Mouse (Mus musculus): Measurements from ENCODE around the gene Dapk3.
A peak's percentile ranks its signal among the peaks of the same experiment; 100 is the strongest.
"Not testable (repeated sequence)": the region's sequence is repeated elsewhere in the genome, so short reads cannot be mapped to it uniquely, and the experiment has no call there.

Gene Dapk3

DNA sequence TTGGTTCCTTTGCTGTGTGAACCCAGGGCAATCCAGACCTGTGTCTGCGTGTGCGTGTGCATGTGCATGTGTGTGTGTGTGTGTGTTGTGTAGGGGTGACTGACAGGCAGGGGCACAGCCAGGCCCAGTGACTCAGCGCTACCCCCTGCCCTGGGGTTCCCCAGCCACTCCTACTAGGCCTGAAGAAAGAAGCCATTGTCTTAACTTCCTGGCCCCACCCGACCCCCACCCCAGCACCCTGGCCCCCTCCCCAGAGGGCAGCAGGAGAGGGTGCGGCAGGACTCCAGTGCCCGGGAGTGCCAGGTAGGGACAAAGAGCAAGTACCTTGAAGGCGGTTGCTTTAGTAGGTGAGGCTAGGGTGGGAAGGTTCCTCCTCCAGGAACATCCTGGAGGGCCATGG is 37.0 kb upstream of the Dapk3 start:
- DNase-seq (ENCODE audit: low spot score), result no peak

DNA sequence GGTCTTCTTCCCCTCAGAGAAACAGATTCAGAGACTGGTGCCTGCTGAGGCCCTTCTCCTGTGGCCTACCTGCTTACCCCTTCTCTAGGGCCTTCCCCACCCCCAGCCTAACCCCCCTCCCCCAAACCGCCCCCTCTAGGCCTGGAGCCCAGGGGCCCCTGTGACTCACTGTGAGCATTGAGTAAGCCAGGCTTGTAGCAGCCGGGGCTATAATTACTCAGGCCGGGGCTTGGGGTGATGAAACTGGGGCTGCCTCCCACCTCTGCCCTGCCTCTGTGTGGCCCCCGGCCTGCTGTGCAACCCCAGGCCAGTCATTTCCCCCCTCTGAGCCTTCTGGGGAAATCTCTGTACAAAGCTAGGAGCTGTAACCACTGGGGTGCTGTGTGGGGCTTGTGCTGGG is 36.5 kb upstream of the Dapk3 start:
- no peak for DNase-seq (ENCODE audit: low spot score)

DNA sequence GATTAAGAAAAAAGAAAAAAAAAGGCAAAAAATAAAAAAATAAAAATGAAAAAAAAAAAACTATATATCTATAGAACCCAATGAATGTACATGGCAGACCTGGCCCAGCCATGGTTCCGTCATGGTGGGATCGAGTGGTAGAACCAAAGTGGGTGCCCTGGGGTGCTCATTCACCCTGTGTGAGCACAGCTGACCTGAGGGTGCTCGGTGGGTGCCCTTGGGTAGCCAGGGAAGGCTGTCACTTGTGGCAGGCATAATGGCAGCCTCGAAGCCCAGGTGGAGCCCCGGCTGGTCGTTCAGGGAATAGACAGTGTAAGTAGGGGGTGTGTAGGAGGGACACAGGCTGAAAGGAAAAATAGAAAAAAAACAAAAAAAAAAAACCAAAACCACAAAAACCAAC is 31.5 kb upstream of the Dapk3 start:
- DNase-seq (ENCODE audit: low spot score), result no peak

DNA sequence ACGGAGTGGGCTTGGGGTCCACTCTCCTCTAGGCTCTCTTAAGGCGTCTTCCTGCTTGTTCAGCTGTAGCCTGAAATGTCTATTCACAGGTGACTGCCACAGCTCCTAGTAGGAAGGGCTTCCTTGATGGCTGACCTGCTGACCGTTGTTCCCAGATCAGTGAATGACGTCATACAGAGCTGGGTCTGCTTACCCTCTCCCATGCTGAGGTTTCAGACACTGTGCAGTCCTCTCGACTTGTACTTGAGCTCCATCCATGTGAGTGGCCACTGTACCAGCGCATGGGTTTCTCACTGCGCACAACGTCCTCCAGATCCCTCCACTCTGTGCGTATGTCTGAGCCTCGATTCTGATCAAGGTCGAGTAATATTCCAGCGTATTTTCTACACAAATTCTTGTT is 30.2 kb upstream of the Dapk3 start:
- no peak for DNase-seq (ENCODE audit: low spot score)

DNA sequence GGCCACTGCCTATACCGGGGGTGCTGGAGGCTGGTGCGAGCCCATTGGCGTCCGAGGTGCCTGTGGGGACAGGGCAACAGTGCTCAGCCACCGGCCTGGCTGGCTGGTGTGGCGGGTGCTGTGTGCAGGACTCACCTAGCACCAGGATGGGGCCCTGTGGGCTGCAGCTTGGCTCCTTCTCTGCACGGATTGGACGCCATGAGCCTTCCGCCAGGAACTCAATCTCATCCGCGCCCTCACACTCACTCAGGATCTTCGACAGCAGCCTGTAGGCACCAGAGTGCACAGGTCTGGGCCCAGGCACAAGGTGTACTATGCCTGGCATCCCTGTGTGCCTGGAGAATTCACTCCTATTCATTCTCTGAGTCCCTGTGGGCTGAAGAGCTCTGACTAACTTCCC is 28.5 kb upstream of the Dapk3 start:
- no peak for DNase-seq (ENCODE audit: low spot score)

DNA sequence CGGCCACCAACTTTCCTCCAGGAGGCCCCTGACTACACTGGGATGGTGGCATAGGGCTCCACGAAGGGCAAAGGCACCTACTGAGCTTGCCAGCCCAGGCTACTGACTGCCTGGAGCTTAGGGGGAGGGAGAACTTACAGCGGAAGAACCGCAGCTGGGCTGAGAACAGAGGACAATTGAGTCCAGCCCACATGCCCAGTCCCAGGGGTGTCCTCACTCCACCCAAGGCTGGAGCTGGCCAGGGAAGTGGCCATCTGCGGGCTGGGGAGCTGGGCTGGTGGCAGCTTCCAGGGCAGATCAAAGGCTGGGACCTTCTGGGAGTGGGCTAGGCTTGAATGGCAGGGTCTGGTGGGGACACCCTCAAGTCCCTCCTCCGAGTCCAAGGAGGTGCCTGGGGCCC is 28.1 kb upstream of the Dapk3 start:
- no peak for DNase-seq (ENCODE audit: low spot score)

DNA sequence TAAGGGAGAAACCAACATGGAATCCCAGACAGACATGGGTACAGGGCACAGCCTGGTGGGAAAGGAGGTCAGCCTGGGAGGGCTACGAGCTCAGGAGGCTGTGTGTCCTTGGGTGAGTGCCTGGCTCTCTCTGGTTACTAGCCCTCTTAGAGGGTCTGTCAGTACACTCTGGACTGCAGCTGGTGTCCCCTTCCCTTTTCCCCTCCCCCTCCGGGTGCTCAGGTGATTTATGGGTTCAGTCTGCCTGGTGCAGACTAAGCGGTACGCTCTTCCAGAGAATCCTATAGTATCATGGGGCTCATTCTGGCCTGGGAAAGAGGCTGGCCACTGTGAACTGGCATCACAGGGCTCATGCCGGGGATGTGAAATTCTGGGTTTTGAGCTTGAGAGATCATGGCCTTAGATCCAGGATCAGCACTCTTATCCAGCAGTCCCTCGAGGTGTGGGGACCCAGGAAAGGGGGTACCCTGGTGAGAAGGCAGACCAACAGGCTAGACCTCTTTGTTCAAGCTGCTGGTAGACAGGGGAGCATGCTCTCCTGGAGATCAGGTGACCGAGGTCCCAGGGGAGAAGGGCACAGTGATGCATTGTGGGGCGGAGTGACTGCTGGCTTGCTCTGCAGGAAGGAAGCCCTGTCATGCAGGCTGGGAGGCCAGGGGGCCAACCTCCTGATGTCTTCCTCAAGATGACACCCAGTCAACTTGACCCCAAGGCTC is 21.0 kb upstream of the Dapk3 start:
- DNase-seq (ENCODE audit: low spot score), result no peak

DNA sequence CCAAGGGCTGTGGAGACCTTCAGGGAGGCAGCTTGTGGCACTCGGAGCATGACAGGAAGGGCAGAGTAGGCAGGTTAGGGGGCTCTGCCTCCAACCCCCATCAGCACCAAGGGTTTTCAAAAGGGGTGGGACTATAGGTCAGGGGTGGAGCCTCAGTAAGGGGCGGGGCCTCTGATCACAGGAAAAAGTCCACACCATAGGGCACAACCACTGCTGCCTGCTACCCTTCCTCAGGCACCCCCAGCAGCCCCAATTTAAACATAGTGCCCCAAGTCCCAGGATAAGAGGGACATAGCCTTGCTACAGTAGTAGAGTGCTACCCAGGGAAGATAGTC is 20.5 kb upstream of the Dapk3 start:
- DNase-seq (ENCODE audit: low spot score), result no peak

DNA sequence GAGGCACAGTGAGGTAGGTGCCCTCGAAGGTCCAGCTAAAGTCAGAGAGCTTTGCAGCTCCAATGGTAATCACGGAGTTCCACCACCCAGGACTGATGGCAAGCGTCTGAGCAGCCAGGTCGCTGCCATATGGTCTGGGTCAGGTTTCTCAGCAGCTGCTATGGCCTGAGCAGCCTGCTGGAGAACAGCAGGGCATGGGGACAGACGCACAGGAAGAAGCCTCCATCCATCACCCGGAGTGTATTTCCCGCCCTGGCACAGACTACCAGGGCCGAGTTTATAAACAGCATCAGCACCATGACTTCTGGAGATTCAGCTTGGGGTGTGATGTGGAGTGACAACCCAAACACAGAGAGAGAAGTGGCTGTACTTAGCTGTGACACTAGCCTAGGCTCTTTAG is 17.7 kb upstream of the Dapk3 start:
- no peak for DNase-seq (ENCODE audit: low spot score)

DNA sequence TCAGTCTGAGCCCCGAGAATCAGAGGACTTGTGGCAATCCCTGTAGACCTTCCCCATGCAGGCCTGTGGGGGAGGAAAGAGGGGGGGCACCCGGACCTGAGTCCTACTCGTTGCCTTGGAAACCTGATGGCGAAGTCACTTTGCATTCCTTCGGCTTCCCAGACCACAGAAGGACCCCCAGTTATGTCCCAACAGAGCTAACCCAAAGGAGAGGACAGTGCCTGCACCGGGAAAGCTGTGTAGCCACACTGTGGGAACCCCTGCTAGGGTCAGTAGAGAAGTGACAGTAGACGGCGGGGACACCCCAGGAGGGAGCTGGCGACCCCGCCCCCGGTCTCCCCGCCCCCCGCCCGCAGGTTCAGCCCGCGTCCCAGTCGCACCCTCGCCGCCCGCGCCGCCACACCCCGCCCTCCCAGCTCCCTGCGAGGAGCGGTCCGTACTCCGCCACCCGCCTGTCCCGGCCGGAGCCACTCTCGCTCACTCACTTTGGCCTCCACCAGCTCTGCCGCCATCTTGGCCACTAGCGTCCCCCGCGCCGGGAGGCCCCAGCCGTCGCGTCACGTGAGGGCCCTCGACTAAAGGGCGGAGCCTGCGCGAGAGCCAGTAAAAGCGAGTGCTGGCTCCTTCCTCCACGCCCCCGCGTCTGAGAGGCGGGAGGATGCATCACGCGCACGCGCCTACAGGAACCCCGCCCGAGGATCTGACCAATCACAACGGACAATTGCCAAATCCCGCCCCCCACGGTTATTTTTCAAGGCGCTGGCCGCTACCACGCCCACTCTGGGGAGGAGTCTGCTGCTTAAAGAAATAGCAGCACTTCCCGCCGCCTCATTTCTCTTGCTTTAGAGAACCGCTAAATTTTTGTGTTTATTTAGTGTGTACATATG is 15.4 kb upstream of the Dapk3 start, which contains the start of gene Pias4:
TSS of gene Pias4 (minus strand) at position 724 of the 887 bp plus-strand sequence.
- peak; percentile 99 for DNase-seq (ENCODE audit: low spot score)

DNA sequence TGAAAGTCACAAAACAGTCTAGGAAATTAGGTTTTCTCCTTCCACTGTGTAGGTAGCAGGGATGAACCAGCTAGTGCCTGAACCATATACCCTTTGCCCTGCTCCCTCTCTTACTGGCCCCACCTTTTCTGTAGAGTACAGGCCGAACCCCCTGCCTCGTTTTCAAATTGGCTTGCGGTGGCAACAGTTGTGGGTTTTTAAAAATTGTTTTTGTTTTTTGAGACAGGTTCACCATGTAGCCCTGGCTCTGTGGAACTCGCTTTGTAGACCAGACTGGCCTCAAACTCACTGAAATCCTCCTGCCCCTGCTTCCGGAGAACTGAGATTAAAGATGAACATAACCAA is 14.7 kb upstream of the Dapk3 start:
- no peak for DNase-seq (ENCODE audit: low spot score)

DNA sequence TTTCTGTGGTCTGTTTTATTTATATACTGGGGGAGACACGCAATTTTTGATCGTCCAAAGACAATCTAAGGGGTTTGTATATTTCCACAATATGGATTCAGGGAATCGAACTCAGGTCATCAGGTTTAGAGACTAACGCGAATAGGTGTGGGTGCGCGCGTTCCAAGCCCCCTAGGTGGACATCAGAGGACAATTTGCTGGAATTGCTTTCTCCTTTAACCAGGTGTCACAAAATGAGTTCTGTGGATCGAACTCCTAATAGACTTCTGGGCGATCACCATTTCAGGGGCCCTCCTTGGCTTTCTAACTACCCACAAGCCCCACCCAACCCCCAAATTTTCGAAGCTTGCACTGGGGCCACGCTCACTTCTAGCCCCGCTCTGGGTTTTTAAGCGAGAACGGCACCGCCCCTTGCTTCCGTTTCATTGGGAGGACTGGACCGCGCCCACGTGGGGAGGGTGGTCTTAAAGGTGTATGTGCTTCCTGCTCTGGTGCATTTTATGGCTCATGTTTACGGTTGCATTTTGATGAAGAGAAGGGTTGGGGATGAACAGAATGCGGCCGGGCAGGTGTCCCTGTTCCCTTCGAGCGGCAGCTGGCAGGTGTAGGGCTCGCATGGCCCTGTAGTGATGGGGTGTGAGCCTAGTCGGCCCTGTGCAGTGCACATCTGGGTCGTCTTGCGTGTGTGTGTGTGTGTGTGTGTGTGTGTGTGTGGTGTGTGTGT is 14.1 kb upstream of the Dapk3 start:
- peak; percentile 69 for DNase-seq (ENCODE audit: low spot score)

DNA sequence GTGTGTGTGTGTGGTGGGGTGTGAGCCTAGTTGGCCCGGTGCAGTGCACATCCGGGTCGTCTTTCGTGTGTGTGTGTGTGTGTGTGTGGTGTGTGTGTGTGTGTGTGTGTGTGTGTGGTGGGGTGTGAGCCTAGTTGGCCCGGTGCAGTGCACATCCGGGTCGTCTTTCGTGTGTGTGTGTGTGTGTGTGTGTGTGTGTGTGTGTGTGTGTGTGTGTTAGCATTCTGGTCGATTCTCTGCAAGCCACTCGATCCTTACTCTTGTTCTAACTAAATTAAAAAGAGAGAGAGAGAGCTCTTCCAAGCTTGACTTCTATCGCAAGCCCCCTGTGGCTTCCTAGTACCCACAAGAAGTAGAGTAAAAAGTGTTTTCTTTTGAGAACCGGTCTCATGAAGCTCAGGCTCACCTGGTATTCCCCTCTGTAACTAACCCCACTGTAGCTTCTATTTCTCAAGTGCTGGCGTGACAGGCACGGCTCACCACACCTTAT is 13.3 kb upstream of the Dapk3 start:
- DNase-seq (ENCODE audit: low spot score), result not testable (repeated sequence)

DNA sequence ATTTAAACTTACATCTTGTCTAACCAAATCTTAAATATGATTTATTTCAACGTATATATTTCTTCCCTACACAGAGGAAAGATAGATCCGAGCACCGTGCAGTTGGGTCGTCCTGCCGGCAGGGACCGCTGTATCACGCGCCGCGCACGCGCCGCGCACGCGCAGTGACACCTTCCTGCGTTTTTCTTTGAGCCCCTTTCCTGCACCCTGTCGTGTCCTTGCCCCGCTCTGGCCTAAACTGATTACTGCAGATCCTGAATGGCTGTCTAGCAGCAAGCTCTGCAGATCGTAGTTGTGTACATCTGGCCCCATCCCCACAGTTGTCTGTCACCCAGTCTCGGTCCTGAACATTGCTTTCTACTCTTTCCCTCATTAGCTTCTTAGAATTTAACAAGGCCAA is 9.7 kb upstream of the Dapk3 start:
- peak; percentile 79 for DNase-seq (ENCODE audit: low spot score)

DNA sequence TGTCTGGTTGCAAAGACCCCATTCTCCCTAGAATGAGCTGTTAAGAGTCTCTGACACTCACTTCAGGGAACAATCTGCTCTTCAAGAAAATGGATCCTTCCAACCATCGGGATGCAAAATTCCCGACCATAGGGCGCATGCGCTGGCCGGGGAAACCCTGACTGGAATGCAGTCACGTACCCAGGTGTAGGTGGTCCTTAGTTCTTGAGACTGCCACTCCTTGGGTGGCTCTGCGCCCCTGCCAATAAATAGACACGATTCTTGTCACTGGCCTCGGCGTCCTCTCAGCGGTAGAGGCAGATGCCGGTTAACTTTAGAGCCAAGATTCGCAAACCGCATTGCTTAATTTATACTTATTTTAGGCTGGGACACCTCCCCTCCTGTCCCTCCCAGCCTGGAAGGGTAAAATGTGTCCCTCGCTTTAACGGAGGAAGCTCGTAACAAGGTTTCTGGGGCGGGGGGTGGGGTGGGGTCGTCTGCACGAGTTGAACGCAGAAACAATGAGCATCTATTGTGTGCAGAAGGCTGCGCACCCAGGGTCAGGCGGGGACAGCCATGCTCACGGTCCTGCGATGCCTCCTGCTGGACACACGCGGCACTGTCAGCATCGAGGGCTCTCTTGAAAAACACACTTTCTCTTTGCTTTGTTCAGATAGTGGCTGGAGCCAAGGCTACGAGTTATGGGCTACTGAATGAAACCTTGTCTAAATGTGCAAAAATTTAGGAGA is 8.0 kb upstream of the Dapk3 start:
- peak; percentile 92 for DNase-seq (ENCODE audit: low spot score)

DNA sequence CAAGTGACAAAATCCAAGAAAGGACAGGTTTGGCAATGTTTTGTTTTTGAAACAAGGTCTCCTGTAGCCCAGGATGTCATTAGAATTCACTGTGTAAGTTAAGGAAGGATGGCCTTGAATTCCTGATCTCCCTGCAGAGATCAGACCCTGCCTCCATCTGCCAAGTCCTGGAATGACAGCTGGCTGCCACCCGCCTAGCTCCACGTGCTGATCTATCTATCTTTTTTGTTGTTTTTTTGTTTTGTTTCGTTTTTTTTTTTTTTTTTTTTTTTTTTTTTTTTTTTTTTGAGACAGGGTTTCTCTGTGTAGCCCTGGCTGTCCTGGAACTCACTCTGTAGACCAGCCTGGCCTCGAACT is 7.5 kb upstream of the Dapk3 start:
- not testable (repeated sequence) for DNase-seq (ENCODE audit: low spot score)

DNA sequence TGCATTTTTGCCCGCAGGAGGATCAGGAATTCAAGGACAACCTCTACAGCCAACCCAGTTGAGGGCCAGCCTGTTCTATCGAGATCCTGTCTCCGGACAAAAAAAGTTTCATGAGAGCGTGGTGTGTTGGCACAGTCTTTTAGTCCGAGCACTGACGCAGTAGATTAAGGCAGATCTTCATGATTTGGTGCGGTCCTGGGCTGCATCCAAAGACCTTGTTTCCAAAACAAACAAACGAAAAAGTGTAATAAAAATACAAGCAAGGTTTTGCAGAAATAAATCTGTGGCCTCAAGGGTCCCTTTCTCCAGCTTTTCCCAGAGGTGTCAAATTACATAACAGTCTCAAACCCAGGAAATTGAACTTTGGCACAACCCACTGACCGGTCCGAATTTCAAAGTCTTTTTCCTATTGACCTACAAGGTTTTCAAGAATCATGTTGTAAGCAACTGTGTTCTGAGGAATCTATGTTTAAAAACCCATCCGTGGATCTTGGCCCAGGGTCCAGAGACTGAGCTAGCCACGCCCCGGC is 6.8 kb upstream of the Dapk3 start:
- peak; percentile 97 for DNase-seq (ENCODE audit: low spot score)

DNA sequence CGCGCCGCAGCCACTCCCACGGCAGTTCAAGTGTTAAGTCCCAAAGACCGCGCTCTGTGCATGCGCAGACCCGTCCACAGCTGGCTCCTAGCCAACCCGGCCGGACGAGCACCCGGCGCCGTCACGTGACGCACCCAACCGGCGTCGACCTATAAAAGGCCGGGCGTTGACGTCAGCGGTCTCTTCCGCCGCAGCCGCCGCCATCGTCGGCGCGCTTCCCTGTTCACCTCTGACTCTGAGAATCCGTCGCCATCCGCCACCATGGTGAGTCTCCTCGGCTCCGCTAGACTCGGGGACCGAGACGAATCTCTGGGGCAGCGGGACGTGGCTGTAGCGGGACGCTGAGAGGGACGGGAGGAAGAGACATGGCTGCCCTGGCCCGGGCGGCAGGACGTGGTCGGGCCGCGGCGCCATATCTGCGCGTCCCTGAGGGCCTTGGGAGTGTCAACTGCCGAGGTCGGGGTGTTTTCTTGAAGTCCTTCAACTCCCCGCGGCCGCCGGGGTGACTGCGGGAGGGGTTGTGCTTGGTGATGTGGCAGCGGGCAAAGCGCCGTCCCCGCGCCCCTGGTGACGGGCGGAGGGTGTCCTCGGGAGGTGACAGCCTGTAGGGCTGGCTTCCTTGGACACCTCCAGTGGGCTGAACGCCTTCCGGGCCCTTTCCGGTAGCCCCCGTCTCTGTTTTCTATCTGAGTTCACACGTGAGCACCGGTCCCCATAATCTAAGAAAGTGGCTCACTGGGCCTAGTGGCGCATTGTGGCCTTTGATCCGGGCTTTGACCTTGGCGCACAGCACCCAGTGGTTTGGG is 6.1 kb upstream of the Dapk3 start, which contains the start of gene Eef2:
TSS of gene Eef2 (plus strand) at position 166 of the 806 bp plus-strand sequence.
- peak; percentile 97 for DNase-seq (ENCODE audit: low spot score)

DNA sequence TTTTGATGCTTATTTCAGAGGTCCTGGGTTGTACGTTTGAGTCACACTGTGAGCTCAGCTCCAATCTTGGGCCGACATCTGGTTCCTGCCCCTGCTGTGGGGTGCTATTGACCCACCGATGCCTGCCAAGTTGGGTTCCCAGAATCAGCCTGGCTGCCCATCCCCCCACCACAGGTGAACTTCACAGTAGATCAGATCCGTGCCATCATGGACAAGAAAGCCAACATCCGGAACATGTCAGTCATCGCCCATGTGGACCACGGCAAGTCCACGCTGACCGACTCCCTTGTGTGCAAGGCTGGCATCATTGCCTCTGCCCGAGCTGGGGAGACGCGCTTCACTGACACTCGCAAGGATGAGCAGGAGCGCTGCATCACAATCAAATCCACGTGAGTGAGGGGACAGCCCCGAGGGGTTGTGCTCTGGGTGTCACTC is 5.3 kb upstream of the Dapk3 start:
- DNase-seq (ENCODE audit: low spot score), result no peak

DNA sequence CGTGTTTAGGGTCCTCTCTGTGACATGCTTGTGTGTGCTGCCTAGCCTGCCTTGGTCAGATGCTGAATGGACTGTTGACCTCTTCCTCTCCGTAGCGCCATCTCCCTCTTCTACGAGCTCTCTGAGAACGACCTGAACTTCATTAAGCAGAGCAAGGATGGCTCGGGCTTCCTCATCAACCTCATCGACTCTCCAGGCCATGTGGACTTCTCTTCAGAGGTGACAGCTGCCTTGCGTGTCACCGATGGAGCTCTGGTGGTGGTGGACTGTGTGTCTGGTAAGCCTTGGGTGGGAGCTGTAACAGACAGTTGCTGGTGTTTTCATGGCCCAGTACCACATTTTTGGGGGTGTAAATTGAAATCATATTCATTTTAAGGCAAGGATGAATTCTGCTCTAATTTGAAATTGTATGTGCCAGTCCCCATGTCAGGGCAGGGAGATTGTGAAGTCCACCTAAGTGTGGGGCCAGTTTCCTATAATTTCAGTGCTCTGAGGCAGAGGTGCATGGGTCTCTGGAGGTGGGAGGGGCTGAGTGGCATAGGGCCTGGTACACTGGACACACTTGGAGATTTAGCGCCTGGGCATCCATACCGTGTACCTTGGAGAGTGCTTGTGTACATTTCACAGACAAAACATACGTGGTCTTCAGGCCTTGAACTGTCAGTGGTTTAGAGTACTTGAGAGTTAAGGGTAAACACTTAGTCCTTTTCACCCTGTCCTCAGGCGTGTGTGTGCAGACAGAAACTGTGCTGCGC is 4.7 kb upstream of the Dapk3 start:
- no peak for DNase-seq (ENCODE audit: low spot score)

Data from adipocyte (in vitro differentiated cells).